Mouse (Mus musculus) adrenal gland, postnatal 14 days (tissue): ENCODE measurements around the gene Cers4. TPM values are rescaled to one million over a fixed set of nuclear protein-coding genes. Genes with fewer than 3 reads are reported as not detected.

Experiments
- DNase-seq: peaks from one replicate; pipeline ENCODE4 v3.0.0; 2021; ENCODE audit warnings: mixed read lengths
- long read RNA-seq, 2 experiments: library from polyadenylated mRNA; stranded (forward); transcript quantifications; one replicate each; pipeline ENCODE4 v2.0.0; 2021
- total RNA-seq: library from RNA; stranded (reverse); gene quantifications from 2 replicates; pipeline ENCODE4 v1.2.3, GENCODE M21; 2021

Gene Cers4
- total RNA-seq: 16.4 and 20.5 TPM in 2 replicates
- long read RNA-seq, experiment 1, full-length matches to known transcripts: 14 of 18 reads
- long read RNA-seq, experiment 1, partial matches to known transcripts: 0 of 18 reads
- long read RNA-seq, experiment 1, other reads (novel, unspliced or antisense): 4 of 18 reads
- long read RNA-seq, experiment 2, full-length matches to known transcripts: 2 of 10 reads
- long read RNA-seq, experiment 2, partial matches to known transcripts: 1 of 10 reads
- long read RNA-seq, experiment 2, other reads (novel, unspliced or antisense): 7 of 10 reads

- DNase-seq: peak; percentile 91
Observed at GRCm38 (mm10) chr8:4492851-4493685, at the start of gene Cers4. TSS of gene Cers4 (plus strand) at chr8:4493026.

GRCm38 (mm10) chr8:4458165-4458564 is 34.7 kb upstream of the Cers4 start:
- no peak for DNase-seq

- DNase-seq: peak; percentile 30
Observed at GRCm38 (mm10) chr8:4463061-4463460, 29.8 kb upstream of the Cers4 start.

- no peak for DNase-seq
Observed at GRCm38 (mm10) chr8:4474419-4475187, 18.2 kb upstream of the Cers4 start.

GRCm38 (mm10) chr8:4481154-4481553 is 11.7 kb upstream of the Cers4 start:
- DNase-seq: no peak

GRCm38 (mm10) chr8:4481586-4481985 is 11.2 kb upstream of the Cers4 start:
- no peak for DNase-seq

- DNase-seq: no peak
Observed at GRCm38 (mm10) chr8:4482501-4482900, 10.3 kb upstream of the Cers4 start.

- DNase-seq: no peak
Observed at GRCm38 (mm10) chr8:4483330-4483729, 9.5 kb upstream of the Cers4 start.

GRCm38 (mm10) chr8:4493686-4494440 is 1.0 kb downstream of the Cers4 start:
- peak; percentile 57 for DNase-seq

GRCm38 (mm10) chr8:4495976-4496375 is 3.1 kb downstream of the Cers4 start:
- no peak for DNase-seq

- no peak for DNase-seq
Observed at GRCm38 (mm10) chr8:4497610-4498009, 4.8 kb downstream of the Cers4 start.

- DNase-seq: no peak
Observed at GRCm38 (mm10) chr8:4505364-4505763, 12.5 kb downstream of the Cers4 start.

GRCm38 (mm10) chr8:4507527-4507926 is 14.7 kb downstream of the Cers4 start:
- DNase-seq: no peak

GRCm38 (mm10) chr8:4510824-4511223 is 18.0 kb downstream of the Cers4 start:
- DNase-seq: no peak

- no peak for DNase-seq
Observed at GRCm38 (mm10) chr8:4511429-4512115, 18.7 kb downstream of the Cers4 start.

GRCm38 (mm10) chr8:4512116-4512495 is 19.3 kb downstream of the Cers4 start:
- peak; percentile 60 for DNase-seq

- peak; percentile 72 for DNase-seq
Observed at GRCm38 (mm10) chr8:4516162-4516561, 23.3 kb downstream of the Cers4 start.

- no peak for DNase-seq
Observed at GRCm38 (mm10) chr8:4521472-4521871, 28.6 kb downstream of the Cers4 start.

GRCm38 (mm10) chr8:4523525-4523924 is 30.7 kb downstream of the Cers4 start:
- no peak for DNase-seq
